Mouse (Mus musculus) brain, embryonic 14.5 days (tissue): Measurements from ENCODE around the gene Hace1. TPM values are rescaled to one million over a fixed set of nuclear protein-coding genes. Genes with fewer than 3 reads are reported as not detected.
"Not testable (repeated sequence)": the region's sequence is repeated elsewhere in the genome, so short reads cannot be mapped to it uniquely, and the experiment has no call there.

Experiments
- DNase-seq: peaks from one replicate; pipeline ENCODE4 v3.0.0-alpha.2; 2011; ENCODE audit warnings: low read depth
- CTCF ChIP-seq: fragments of 200-500 bp; IDR thresholded peaks from 2 replicates; pipeline ENCODE4 v1.5.1; 2012; ENCODE audit warnings: inconsistent platforms, mild to moderate bottlenecking, moderate library complexity, borderline replicate concordance; ENCODE audit not compliant: insufficient read depth, insufficient read length; ENCODE audit errors: extremely low read depth
- POLR2A ChIP-seq: fragments of 200-500 bp; IDR thresholded peaks from 2 replicates; pipeline ENCODE4 v1.6.1; 2012; ENCODE audit warnings: mild to moderate bottlenecking, inconsistent platforms, borderline replicate concordance; ENCODE audit not compliant: poor library complexity, insufficient read depth, insufficient read length, severe bottlenecking; ENCODE audit errors: extremely low read depth
- polyA plus RNA-seq: library from polyadenylated mRNA; depleted of rRNA; stranded (reverse); fragments of >200 nt; gene quantifications from 2 replicates; pipeline ENCODE4 v1.2.3, GENCODE M21; 2012; rRNA removed

Gene Hace1
- polyA plus RNA-seq = 26.5 and 28.6 TPM in 2 replicates

DNA sequence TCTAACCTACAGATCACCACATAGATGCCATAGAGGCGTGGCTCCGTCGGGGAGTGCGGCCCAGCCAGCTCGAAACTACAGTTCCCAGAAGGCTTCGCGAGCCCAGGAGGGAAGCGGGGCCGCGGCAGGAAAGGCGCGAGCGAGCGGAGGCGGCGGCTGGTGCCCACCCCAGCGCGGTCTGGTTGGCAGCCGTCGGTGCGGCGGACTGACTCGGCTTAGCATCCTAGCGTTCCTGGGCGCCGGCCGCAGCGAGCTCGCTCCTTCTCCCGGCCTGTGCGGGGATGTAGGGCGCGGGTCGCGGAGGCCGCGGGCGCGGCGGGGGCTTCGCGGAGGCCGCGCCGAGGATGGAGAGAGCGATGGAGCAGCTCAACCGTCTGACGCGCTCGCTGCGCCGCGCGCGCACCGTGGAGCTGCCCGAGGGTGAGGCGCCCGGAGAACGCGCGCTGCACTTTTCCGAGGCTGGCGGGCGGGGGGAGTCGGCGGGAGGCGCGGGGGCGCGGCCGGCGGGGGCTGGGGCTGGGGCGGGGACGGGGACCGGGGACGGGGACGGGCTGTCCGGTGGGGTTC, at the start of gene Hace1:
Hace1 (plus strand) TSS at position 99 of the 567 bp plus-strand sequence.
- TF ChIP-seq CTCF (no peak), POLR2A (peak; percentile 97)
- peak; percentile 96 for DNase-seq

GRCm38 (mm10) chr10:45537334-45537733, 40.3 kb upstream of the Hace1 start:
- DNase-seq = not testable (repeated sequence)

DNA sequence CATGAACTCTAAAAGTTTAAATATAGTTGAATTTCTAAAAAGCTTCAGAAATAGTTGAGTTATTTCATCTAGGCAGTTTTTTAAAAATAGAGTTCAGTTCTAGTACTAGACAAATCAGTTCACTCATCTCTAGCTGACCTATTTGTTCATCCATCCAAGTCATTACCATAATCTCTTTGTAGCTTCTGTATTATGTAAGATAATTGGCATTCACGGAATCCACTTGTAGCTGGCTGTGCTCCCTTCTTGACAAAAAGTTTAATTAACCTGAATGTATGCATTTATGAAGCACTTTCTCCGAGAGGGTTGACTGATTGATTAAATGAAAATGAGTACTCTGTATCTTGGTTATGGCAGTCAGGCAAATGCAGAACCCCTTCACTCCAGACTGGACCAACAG, 34.9 kb upstream of the Hace1 start:
- TF ChIP-seq POLR2A = no peak
- peak; percentile 0 for DNase-seq

DNA sequence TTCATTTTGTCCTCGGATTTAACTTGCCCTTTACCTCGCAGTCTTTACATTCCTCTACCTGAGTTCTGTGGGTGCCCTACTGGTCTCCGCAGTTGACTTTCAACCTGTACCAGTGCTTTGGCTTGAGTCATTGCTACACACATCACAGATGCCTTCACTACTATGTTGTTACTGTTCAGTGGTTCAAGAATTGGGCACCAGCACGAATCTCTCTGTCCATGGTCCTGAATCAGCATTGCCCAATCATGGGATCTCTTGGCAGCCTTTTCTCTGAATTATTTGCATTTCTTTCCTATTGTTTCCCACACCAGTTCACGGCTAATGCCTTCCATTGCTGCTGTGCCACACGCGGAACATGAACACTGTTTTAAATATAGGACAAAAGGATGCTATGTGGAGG, 30.8 kb upstream of the Hace1 start:
- DNase-seq = peak; percentile 48
- TF ChIP-seq POLR2A = no peak
- TF ChIP-seq CTCF = no peak

- TF ChIP-seq CTCF = no peak
- TF ChIP-seq POLR2A = no peak
- DNase-seq = peak; percentile 72
Measured at GRCm38 (mm10) chr10:45578298-45578821, 731 bp downstream of the Hace1 start.

GRCm38 (mm10) chr10:45583310-45583709, 5.7 kb downstream of the Hace1 start:
- DNase-seq = no peak
- TF ChIP-seq POLR2A (no peak), CTCF (no peak)

- TF ChIP-seq POLR2A (no peak), CTCF (no peak)
- no peak for DNase-seq
Measured at GRCm38 (mm10) chr10:45583829-45584228, 6.2 kb downstream of the Hace1 start.

DNA sequence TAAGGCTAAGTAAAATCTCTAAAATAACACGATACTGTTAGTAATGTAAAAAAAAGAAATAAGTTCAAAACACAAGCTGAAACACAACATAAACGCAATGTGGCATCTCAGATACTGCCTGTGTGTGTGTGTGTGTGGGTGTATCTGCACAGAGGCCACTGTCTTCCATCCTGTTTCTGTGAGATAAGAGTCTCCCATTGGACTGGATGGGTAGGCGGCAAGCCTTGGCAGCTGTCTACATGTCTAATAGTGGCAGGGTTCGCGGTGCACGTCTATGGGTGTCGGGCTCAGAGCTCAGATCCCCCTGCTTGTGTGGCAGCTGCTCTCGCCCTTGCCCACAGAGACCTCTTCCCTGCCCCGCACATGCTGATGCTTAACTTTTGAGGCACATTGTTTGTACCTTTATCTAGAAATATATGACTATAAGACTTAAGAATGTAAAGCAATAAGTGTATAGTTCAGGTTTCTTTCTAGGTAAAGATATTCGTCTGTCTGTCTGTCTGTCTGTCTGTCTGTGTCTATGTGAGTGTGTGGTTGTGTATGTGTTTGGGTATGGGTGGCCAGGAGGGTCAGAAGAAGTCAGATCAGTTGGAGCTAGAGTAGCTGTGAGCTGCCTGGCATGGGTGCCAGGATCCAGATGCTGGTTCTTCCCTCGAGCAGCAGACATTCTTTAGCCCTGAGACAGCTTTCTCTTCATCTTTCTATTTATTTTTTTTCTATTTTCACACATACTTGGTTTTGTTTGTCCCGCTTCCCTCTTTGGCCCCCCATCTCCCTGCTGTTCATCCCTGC, 6.9 kb downstream of the Hace1 start:
- peak; percentile 6 for DNase-seq
- TF ChIP-seq POLR2A (no peak), CTCF (no peak)

DNA sequence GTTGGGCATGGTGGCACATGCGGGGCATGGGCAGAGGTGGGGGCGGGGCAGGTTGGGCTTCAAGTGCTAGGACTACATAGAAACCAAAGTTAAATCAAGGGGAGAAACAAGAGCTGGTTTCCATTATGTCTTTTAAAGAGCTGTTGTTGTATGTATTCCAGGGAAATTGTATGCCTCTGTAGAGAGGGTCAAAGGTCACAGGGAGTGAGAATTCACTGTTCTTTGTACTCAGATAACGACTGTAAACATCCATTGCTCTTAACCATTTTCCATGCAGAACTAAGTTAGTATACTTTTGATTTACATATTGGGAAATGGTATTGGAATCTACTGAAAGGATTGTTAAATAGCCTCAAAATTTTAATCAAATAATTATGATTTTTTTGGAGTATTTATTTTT, 28.2 kb downstream of the Hace1 start:
- TF ChIP-seq CTCF (no peak), POLR2A (no peak)
- DNase-seq = no peak

DNA sequence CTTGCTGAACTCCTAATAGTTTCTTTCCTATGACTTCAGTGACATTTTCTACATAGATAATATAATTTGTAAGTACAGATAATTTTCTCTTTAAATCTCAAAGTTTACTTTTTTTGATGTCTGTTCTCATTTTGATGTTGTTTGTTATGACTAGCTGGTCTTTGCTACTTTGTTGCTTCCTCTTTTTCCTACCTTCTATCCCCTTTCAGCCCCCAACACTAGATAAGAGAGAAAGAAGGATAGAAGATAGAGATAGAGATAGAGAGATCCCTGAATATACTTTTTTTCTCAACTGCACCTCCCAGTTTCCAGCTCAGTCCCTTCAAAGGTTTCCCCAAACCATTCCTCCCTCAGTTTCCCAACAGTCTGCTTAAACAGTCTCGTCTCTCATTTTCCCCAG, 33.1 kb downstream of the Hace1 start:
- TF ChIP-seq CTCF (no peak), POLR2A (no peak)
- no peak for DNase-seq

DNA sequence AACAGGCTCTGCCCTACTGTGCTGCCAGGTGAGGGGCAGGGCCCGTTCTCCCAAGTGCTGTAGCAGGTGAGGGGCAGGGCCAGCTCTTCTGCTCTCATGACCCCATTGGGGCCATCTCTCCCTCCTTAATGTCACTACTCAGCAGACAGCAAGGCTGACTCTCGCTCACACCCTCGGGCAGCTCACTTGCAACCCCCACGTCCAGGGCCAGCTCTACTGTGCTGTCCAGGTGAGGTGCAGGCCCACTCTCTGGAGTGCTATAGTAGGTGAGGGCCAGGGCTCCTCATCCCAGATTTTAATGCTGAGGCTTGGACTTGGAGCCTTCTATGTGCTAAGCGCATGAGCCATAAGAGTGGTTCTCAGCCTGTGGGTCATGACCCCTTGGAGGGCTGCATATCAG, 38.4 kb downstream of the Hace1 start:
- no peak for DNase-seq
- TF ChIP-seq CTCF = no peak
- no peak for TF ChIP-seq POLR2A

DNA sequence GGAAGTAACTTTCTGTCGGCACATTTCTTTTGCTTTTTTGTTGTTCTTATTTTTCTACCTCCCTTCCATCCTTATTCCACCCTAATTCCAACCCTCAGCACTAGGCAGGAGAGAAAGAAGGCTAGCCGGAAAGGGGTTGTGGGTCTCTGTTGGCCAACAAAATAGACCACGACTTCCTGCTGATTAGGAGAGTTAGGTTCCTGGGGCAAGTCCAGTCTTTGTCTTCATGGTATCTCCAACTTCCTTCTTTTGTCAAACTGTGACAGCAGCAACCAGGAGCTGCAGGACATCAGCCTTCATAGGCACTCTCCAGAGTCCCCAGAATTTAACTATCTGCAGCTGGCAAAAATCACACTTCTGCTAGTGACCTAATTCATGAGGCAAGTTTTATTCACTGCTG, 41.4 kb downstream of the Hace1 start:
- TF ChIP-seq POLR2A (no peak), CTCF (no peak)
- DNase-seq = no peak

DNA sequence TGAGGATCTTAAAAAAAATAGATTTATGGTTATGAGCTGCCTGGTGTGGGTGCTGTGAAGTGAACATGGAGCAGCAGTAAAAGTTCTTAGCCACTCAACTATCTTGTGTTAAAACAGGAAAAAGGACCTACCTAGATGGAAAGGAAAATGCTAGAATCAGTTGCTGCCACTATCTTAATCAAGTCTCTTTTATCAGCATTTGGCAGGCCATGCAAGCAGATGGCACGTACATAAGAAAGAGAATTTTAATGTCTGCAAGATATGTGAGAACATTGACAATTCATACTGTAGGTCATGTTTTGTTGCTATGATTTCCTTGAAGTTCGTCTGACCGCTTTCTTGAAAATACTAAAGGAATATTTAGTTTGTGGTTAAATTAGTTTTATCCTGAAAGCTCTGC, 54.4 kb downstream of the Hace1 start:
- peak; percentile 16 for DNase-seq
- no peak for TF ChIP-seq CTCF
- TF ChIP-seq POLR2A = no peak
